16 mouse cellular contexts compared by ENCODE assay signal in the genomic region with DNA sequence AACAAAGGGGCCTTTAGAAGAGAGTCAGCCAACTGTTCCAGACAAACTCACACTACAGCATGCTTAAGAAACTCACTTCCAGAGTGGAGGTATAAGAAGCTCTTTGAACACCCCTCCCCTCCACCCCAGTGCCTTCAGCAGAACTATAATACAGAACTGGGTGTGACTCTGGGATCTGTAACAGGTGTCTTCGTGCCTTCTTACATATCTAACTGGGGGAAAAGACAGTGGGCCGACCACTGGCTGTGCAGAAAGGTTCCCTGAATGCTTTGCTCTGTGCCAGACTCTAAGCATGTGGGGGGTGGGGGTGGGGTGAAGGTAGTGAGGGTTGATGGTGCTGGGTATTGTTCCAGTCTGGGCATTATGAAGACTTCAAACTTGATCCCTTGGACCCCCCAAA.
"Had no signal": no experiment of that assay in that cellular context is flagged by ENCODE, and none has a peak within 500 bp of the region (broad histone marks: within the 10 kb centered on the region; RNA-seq: fewer than 3 reads in every experiment).

No protein-coding gene starts in this region.

- H3K4me1 ChIP-seq: limb, embryonic 10.5 days; limb, embryonic 13.5 days; midbrain, embryonic 13.5 days had no signal

- H3K27ac ChIP-seq: limb, embryonic 10.5 days; limb, embryonic 13.5 days; liver, embryonic 14.5 days; macrophage; midbrain, embryonic 13.5 days had no signal

- H3K4me2 ChIP-seq: limb, embryonic 13.5 days; midbrain, embryonic 13.5 days had no signal

- ATAC-seq: inflammation-experienced regulatory T-cells, adult 6 months; intestine, embryonic 16.5 days; midbrain, embryonic 13.5 days had no signal

- DNase-seq: kidney, adult 18-20 months; kidney, adult 9 months; kidney, postnatal 10 days; kidney, postnatal 36 days; layer of hippocampus, adult 9-11 months; liver; lung, adult 2 months; lung, postnatal 14 days; thymus, postnatal 25 days had no signal

- H3K27me3 ChIP-seq: limb, embryonic 13.5 days had no signal

- H3K36me3 ChIP-seq: limb, embryonic 10.5 days; limb, embryonic 13.5 days; midbrain, embryonic 13.5 days had no signal

- H3K4me3 ChIP-seq: limb, embryonic 10.5 days; limb, embryonic 13.5 days; midbrain, embryonic 13.5 days had no signal

- H3K9me3 ChIP-seq: limb, embryonic 10.5 days; limb, embryonic 13.5 days; midbrain, embryonic 13.5 days had no signal

- H3K9ac ChIP-seq: limb, embryonic 13.5 days; liver, embryonic 14.5 days; midbrain, embryonic 13.5 days had no signal
